Mouse (Mus musculus) midbrain, postnatal 0 days (tissue): ENCODE measurements around the gene Tmem82. TPM values are rescaled to one million over a fixed set of nuclear protein-coding genes. Genes with fewer than 3 reads are reported as not detected.
A peak's percentile ranks its signal among the peaks of the same experiment; 100 is the strongest.

ENCODE experiments used
- ATAC-seq: fragments of 200-750 bp; cut with Nextera tagmentation; 2 replicates; pipeline ENCODE4 v1.8.0; 2017; ENCODE audit warnings: moderate number of reproducible peaks, mild to moderate bottlenecking, moderate TSS enrichment, moderate library complexity; ENCODE audit not compliant: low FRiP score
- DNase-seq: peaks from one replicate; pipeline ENCODE4 v3.0.0-alpha.2; 2015; ENCODE audit warnings: low spot score
- H3K27ac ChIP-seq: fragments of 300-500 bp; sonication (generic); 2 replicates; pipeline ENCODE4 v1.5.1; 2014; ENCODE audit warnings: low read depth, mild to moderate bottlenecking, low read length, mixed read lengths
- H3K27me3 ChIP-seq: fragments of 300-500 bp; sonication (generic); 2 replicates; pipeline ENCODE4 v1.6.1; 2014; ENCODE audit warnings: low read length, control low read depth, mixed read lengths; ENCODE audit not compliant: insufficient read depth
- H3K36me3 ChIP-seq: fragments of 300-500 bp; sonication (generic); 2 replicates; pipeline ENCODE4 v1.6.1; 2014; ENCODE audit warnings: low read length, control low read depth, mixed read lengths; ENCODE audit not compliant: insufficient read depth
- H3K4me1 ChIP-seq: fragments of 300-500 bp; sonication (generic); 2 replicates; pipeline ENCODE4 v1.6.1; 2014; ENCODE audit warnings: mild to moderate bottlenecking, control low read depth, antibody characterized with exemption, low read length, mixed read lengths; ENCODE audit not compliant: insufficient read depth
- H3K4me2 ChIP-seq: fragments of 300-500 bp; sonication (generic); 2 replicates; pipeline ENCODE4 v1.6.1; 2014; ENCODE audit warnings: low read depth, mild to moderate bottlenecking, low read length, mixed read lengths; ENCODE audit not compliant: poor library complexity, severe bottlenecking
- H3K4me3 ChIP-seq: fragments of 300-500 bp; sonication (generic); 2 replicates; pipeline ENCODE4 v1.5.1; 2014; ENCODE audit warnings: low read depth, mild to moderate bottlenecking, low read length, moderate library complexity
- H3K9ac ChIP-seq: fragments of 300-500 bp; sonication (generic); replicated peaks from 2 replicates; pipeline ENCODE4 v1.6.1; 2014; ENCODE audit warnings: mild to moderate bottlenecking, low read length, moderate library complexity, mixed read lengths; ENCODE audit not compliant: poor library complexity, severe bottlenecking
- H3K9me3 ChIP-seq: fragments of 300-500 bp; sonication (generic); 2 replicates; pipeline ENCODE4 v1.6.1; 2016; ENCODE audit warnings: low read length, control low read depth
- CTCF ChIP-seq: IDR thresholded peaks from 2 replicates; pipeline ENCODE4 v1.5.1; 2016; ENCODE audit warnings: antibody characterized with exemption, mild to moderate bottlenecking
- WGBS: fragments of 180-500 bp; shearing (Covaris S2); extraction: QIAGEN DNeasy Blood & Tissue Kit; methylation state at CpG from one replicate; pipeline ENCODE4 v1.1.7; 2014; 5-methylcytosine and 5-hydroxymethylcytosine counted together
- polyA plus RNA-seq: library from polyadenylated mRNA; unstranded; fragments of >200 nt; fragmentation: Nextera tagmentation; extraction: Ambion mirVana; gene quantifications from 2 replicates; pipeline ENCODE4 v1.2.1, GENCODE M21; 2015
- total RNA-seq: library from RNA; depleted of rRNA; stranded (reverse); fragments of >200 nt; gene quantifications from 2 replicates; pipeline ENCODE4 v1.2.3, GENCODE M21; 2014

The Tmem82 gene
- total and polyA plus RNA-seq, 2 experiments from 2014 or later = 0.68 to 1.4 TPM

DNA sequence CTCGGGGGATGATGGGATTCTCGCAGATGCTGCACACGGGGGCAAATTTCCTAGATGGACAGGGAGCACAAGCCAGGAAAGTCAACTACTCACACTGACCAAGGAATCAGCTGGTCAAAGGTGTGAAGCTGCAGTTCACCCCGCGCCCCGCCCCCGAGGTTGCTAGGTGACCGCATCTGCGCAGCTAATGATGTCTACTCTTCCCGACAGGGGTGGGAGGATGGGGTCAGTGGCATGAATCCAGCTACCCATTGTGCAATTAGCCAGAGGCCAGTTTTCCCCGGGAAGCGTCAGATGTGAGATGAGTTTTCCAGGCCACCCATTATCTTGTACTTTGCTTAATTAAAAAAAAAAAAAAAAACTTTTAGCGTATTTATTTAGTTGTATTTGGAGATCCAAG is 37.4 kb downstream of the Tmem82 start:
- Histone ChIP-seq H3K4me1 (no peaks in the 10 kb centered on the region), H3K4me2 (no peak overlapping the region), H3K9ac (no peak overlapping the region), H3K27me3 (no peaks in the 10 kb centered on the region), H3K36me3 (peaks cover 20% of the 10 kb centered on the region), H3K27ac (no peak overlapping the region), H3K4me3 (no peak overlapping the region), H3K9me3 (no peaks in the 10 kb centered on the region)
- no peak for TF ChIP-seq CTCF
- 83% methylated on average over 13 of the region's 13 CpGs for WGBS
- ATAC-seq (no peak), DNase-seq (no peak)

DNA sequence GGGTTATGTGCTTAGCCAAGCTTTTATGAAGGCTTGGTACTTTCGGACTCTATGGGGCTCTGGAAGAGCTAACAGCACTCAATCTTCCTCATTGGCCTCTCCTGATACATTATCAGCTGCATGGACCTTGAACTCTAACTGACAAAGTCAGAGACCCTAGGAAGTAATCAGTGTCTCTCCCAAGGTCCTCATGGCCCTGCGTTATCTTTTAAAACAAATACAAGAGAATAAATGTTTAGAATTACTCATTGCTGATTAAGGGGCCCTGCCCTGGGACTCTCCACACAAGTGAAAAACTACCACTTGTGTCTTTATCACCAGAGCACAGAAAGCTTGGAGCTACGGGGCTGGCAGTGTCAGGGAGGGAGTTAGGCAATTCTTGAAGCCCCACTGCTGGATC is 39.6 kb downstream of the Tmem82 start:
- no peaks in the 10 kb centered on the region for H3K9me3 ChIP-seq
- H3K9ac ChIP-seq = no peak overlapping the region
- no peak overlapping the region for H3K27ac ChIP-seq
- TF ChIP-seq CTCF = no peak
- H3K4me2 ChIP-seq = no peak overlapping the region
- H3K4me1 ChIP-seq = no peaks in the 10 kb centered on the region
- DNase-seq = no peak
- H3K27me3 ChIP-seq = no peaks in the 10 kb centered on the region
- no peak overlapping the region for H3K4me3 ChIP-seq
- no peak for ATAC-seq
- 79% methylated on average over 3 of the region's 3 CpGs for WGBS
- H3K36me3 ChIP-seq = peaks cover 14% of the 10 kb centered on the region; the same call in 1 of the 2 replicates

DNA sequence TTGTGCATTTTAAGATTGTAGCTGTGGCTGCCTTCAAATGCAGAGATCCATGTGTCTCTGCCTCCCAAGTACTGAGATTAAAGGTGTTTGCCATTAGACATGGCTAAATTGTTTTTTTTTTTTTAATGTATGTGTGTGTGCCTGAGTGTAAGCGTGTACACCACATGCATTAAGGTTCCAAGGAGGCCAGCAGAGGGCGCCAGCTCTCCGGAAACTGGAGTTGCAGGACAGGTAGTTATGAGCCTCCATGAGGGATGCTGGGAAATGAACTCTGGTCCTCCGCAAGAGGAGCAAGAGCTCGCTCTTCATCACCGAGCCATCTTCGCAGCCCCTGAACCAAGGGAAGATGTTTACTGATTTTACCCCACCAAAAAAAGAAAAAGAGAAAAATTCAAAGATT is 41.6 kb downstream of the Tmem82 start:
- no peak overlapping the region for H3K4me3 ChIP-seq
- H3K4me1 ChIP-seq = no peaks in the 10 kb centered on the region
- DNase-seq (no peak), ATAC-seq (no peak)
- H3K27ac ChIP-seq = no peak overlapping the region
- H3K9me3 ChIP-seq = no peaks in the 10 kb centered on the region
- H3K4me2 ChIP-seq = no peak overlapping the region
- H3K27me3 ChIP-seq = no peaks in the 10 kb centered on the region
- 96% methylated on average over 7 of the region's 7 CpGs for WGBS
- H3K36me3 ChIP-seq = peaks cover 10% of the 10 kb centered on the region; the same call in 1 of the 2 replicates
- no peak overlapping the region for H3K9ac ChIP-seq
- TF ChIP-seq CTCF = peak; percentile 48

DNA sequence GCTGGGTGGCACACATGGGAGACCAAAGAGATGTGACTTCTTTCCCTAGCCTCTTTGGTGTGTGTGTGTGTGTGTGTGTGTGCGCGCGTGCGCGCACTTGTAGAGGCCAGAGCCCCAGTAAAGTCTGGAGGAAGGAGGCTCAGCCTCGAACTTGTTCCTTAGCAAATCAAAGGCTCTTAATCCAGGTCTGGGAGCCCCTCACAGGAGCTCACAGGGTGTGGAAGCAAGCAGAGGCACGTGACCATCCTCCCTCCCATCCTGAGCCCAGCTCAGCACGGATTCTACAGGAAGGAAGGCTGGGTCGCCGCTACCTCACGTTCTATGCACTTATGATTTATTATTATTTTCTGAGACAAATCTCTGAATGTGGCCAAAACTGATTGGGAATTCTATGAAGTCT is 42.0 kb downstream of the Tmem82 start:
- 82% methylated on average over 10 of the region's 11 CpGs for whole genome bisulfite sequencing
- no peak overlapping the region for H3K4me2 ChIP-seq
- H3K4me3 ChIP-seq = no peak overlapping the region
- H3K36me3 ChIP-seq = peaks cover 10% of the 10 kb centered on the region; the same call in 1 of the 2 replicates
- no peak overlapping the region for H3K27ac ChIP-seq
- no peak for ATAC-seq
- DNase-seq = no peak
- no peaks in the 10 kb centered on the region for H3K27me3 ChIP-seq
- no peaks in the 10 kb centered on the region for H3K4me1 ChIP-seq
- no peak for TF ChIP-seq CTCF
- no peak overlapping the region for H3K9ac ChIP-seq
- no peaks in the 10 kb centered on the region for H3K9me3 ChIP-seq

DNA sequence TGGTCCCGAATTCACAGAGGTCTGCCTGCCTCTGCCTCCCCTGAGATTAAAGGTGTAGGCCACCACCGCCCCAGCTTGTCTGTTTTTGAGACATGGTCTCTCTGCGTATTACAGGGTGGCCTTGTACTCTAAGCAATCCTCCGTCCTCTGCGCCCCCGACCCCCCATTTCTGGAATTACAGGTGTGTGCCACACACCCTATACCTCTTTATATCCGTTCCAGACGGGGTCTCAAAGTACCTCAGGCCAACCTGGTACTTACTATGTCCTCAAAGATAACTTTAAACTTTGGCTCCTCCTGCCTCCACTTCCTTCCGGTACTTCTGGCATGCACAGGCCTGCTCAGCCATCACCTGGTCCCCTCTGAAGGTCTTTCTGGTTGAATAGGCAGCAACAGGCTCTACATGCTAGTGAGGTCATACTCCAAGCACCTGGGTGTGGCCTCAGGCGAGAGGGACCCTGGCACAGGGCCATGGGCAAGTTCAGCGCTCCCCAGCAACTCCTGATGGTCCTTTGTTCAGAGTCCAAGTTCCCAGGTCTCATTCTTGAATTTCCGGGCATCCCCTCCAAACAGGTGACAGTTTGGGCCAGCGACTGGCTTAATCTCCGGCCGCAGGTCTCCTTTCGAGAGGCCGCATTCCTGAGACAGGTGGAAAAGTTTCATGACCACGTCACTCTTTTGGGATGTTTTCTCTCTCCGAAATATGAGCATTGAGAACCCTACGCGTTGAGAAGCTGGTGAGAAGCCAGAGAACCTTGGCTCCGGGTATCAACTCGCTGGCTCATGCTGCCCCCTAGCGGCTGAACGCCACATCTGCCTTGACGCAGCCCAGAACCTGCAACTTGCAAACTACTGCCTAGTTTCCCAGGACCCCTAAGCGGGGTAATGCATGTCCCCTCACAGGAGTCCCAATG is 43.4 kb downstream of the Tmem82 start:
- Histone ChIP-seq H3K4me1 (no peaks in the 10 kb centered on the region), H3K27ac (no peak overlapping the region), H3K9ac (no peak overlapping the region), H3K4me2 (no peak overlapping the region), H3K36me3 (peaks cover 6% of the 10 kb centered on the region; the same call in 1 of the 2 replicates), H3K27me3 (no peaks in the 10 kb centered on the region), H3K4me3 (no peak overlapping the region), H3K9me3 (no peaks in the 10 kb centered on the region)
- TF ChIP-seq CTCF = peak; percentile 91
- WGBS = 43% methylated on average over 27 of the region's 27 CpGs
- ATAC-seq = 0 out of 2 replicates have a peak, but pooled peaks have one; percentile 38
- peak; percentile 88 for DNase-seq

DNA sequence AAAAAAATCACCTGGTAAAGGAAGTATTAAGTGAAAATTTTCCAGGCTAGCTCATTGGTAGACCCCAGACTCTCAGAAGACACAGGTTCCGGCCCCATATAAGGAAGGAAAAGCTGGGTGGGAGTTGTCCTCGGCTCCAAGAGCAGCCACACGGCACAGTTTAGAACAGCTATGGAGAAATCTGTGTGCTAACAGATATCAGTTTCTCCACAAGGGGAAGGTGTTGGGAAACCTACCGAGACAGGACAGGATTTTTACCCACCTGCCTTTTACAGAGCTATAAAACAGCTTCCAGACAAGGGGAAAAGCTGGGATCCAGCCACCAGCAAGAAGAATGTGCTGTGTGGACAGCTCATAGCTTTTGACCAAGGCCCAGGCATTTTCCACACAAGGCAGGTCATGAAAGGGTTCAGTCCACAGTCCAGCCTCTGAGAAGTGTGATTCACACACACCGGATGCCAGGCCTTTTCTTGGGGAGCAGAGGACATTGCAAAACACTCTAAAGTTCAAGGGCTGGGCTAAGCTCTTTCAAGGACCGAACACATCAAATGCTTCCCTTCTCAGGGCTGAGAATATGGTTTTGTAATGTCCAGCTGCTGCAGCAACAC is 45.0 kb downstream of the Tmem82 start:
- ATAC-seq = no peak
- 69% methylated on average over 6 of the region's 6 CpGs for WGBS

More for the DNA sequence above, 45.0 kb downstream of the Tmem82 start:
- Histone ChIP-seq H3K9ac (no peak overlapping the region), H3K4me2 (no peak overlapping the region), H3K9me3 (no peaks in the 10 kb centered on the region), H3K4me3 (no peak overlapping the region), H3K36me3 (0 out of 2 replicates have a peak, but pooled peaks cover 4% of the 10 kb centered on the region), H3K4me1 (no peaks in the 10 kb centered on the region), H3K27ac (no peak overlapping the region), H3K27me3 (no peaks in the 10 kb centered on the region)
- DNase-seq = no peak
- 0 out of 2 replicates have a peak, but pooled peaks have one; percentile 10 for TF ChIP-seq CTCF
